17 mouse cellular contexts compared by ENCODE assay signal in genomic region chr2:147342198-147342597, GRCm38 (mm10). TPM values are rescaled to one million over a fixed set of nuclear protein-coding genes. Genes with fewer than 3 reads are reported as not detected.
DNase-seq lines count a peak whose midpoint lies in the region; ATAC-seq and TF ChIP-seq lines count a peak whose summit lies in the region.
"Had no signal": no experiment of that assay in that cellular context is flagged by ENCODE, and none has a peak within 500 bp of the region (broad histone marks: within the 10 kb centered on the region; RNA-seq: fewer than 3 reads in every experiment).

No protein-coding gene starts in this region.

- no peaks in the 10 kb centered on the region for H3K36me3 ChIP-seq in heart, postnatal 0 days (replicated peaks; ENCODE audit: control insufficient read depth, insufficient read depth, low read length)
- no peaks in the 10 kb centered on the region for H3K36me3 ChIP-seq in heart, embryonic 10.5 days
- H3K36me3 ChIP-seq: G1E; liver, embryonic 13.5 days had no signal

- H3K9me3 ChIP-seq in heart, postnatal 0 days (replicated peaks; ENCODE audit: control insufficient read depth, low read length) = no peaks in the 10 kb centered on the region
- H3K9me3 ChIP-seq in heart, embryonic 10.5 days = no peaks in the 10 kb centered on the region
- H3K9me3 ChIP-seq: liver, embryonic 13.5 days; megakaryocyte, embryonic 14.5 days had no signal

- in situ Hi-C loops in Patski (cut with MboI; ENCODE audit: low pct_unique_long_range_greater_than_20kb) = no loop called here

- no peak for TF ChIP-seq EP300 in heart, postnatal 0 days (IDR thresholded peaks at IDR 0.05; ENCODE audit: low read depth)

- no peak for DNase-seq in heart, postnatal 0 days (ENCODE audit: low spot score)
- DNase-seq in heart, embryonic 10.5 days (ENCODE audit: low spot score) = no peak
- DNase-seq in left cerebral cortex, postnatal 14 days (ENCODE audit: low spot score in 2 of 2) = peak; percentile 20 to 29
- no peak for DNase-seq in left cerebral cortex, postnatal 10 days (ENCODE audit: extremely low spot score in 1 of 2, low spot score in 2 of 2)
- no peak for DNase-seq in Patski (ENCODE audit: low read depth, low spot score)
- no peak for DNase-seq in natural killer cell, adult 2 months (ENCODE audit: low spot score in 2 of 2)
- DNase-seq: adrenal gland, postnatal 10 days; cerebellum, adult 9-10 months; heart, postnatal 14 days; liver, embryonic 13.5 days; thymus, postnatal 36 days had no signal

- no peak for ATAC-seq in heart, postnatal 0 days (ENCODE audit: insufficient read depth, low read depth)
- ATAC-seq in Patski = no peak
- ATAC-seq in megakaryocyte progenitor cell, adult 5-6 weeks (replicated peaks; ENCODE audit: poor library complexity) = 0 out of 2 replicates have a peak, but pooled peaks have one; percentile 44

- H3K27ac ChIP-seq in heart, postnatal 0 days (ENCODE audit: low read depth) = no peak overlapping the region
- no peak overlapping the region for H3K27ac ChIP-seq in heart, embryonic 10.5 days
- H3K27ac ChIP-seq: liver, embryonic 13.5 days had no signal

- H3K27me3 ChIP-seq in heart, postnatal 0 days (ENCODE audit: control insufficient read depth, insufficient read depth, low read length) = no peaks in the 10 kb centered on the region
- H3K27me3 ChIP-seq in heart, embryonic 10.5 days (ENCODE audit: insufficient read depth, poor library complexity, severe bottlenecking) = no peaks in the 10 kb centered on the region
- H3K27me3 ChIP-seq in Patski = no peaks in the 10 kb centered on the region
- H3K27me3 ChIP-seq: liver, embryonic 13.5 days; megakaryocyte, embryonic 14.5 days had no signal

- H3K4me2 ChIP-seq in heart, postnatal 0 days (ENCODE audit: low read depth, low read length) = no peak overlapping the region
- H3K4me2 ChIP-seq: liver, embryonic 13.5 days had no signal

- H3K4me1 ChIP-seq in heart, postnatal 0 days (ENCODE audit: control insufficient read depth, insufficient read depth) = no peaks in the 10 kb centered on the region
- no peaks in the 10 kb centered on the region for H3K4me1 ChIP-seq in heart, embryonic 10.5 days
- H3K4me1 ChIP-seq: liver, embryonic 13.5 days; megakaryocyte, embryonic 14.5 days had no signal

- CTCF ChIA-PET in Patski (lab: Charles Lee) = no interaction called here

- TF ChIP-seq CTCF in heart, postnatal 0 days (IDR thresholded peaks at IDR 0.05; ENCODE audit: low read depth) = peak; percentile 29
- peak; percentile 29 for TF ChIP-seq CTCF in Patski (IDR thresholded peaks at IDR 0.05)

- intact Hi-C loops in left cerebral cortex, postnatal 14 days (cut with DNase I) = no loop called here
- intact Hi-C loops in left cerebral cortex, postnatal 10 days (cut with DNase I) = no loop called here

- H3K4me3 ChIP-seq in heart, postnatal 0 days (ENCODE audit: low read depth, low read length) = no peak overlapping the region
- no peak overlapping the region for H3K4me3 ChIP-seq in heart, embryonic 10.5 days
- H3K4me3 ChIP-seq: erythroblast, embryonic 14.5 days; liver, embryonic 13.5 days; megakaryocyte, embryonic 14.5 days had no signal

- POLR2A ChIA-PET in Patski (lab: Charles Lee) = no interaction called here

- WGBS in heart, postnatal 0 days = 18% methylated on average over 2 of the region's 2 CpGs
- WGBS in heart, embryonic 10.5 days = 19% methylated on average over 2 of the region's 2 CpGs

- no peak overlapping the region for H3K9ac ChIP-seq in heart, postnatal 0 days (replicated peaks; ENCODE audit: low read depth, low read length)
- H3K9ac ChIP-seq: liver, embryonic 13.5 days had no signal

RNA-seq across cellular contexts. Expression of gene Pax1, which starts 19.5 kb away (rescaled TPM):
- 0.04 TPM in 1 of 2 replicates, not detected in the other for total RNA-seq in heart, postnatal 0 days (2014; rRNA removed; ENCODE audit: low replicate concordance)
- polyA plus RNA-seq in heart, postnatal 0 days (2015; fragmentation: Nextera tagmentation; extraction: Ambion mirVana) = not detected in 2 replicates
- polyA plus RNA-seq in heart, embryonic 10.5 days (2016; fragmentation: Nextera tagmentation; extraction: Ambion mirVana) = 0.54 and 1.7 TPM in 2 replicates
- not detected for total RNA-seq in left cerebral cortex, postnatal 14 days (2021)
- total RNA-seq in left cerebral cortex, postnatal 10 days (2021) = not detected
- not detected for polyA plus RNA-seq in Patski (2021)
- total RNA-seq in megakaryocyte progenitor cell, adult 5-6 weeks (2015) = not detected in 2 replicates
- total RNA-seq in megakaryocyte progenitor cell, adult 5-6 weeks (2017) = not detected in 2 replicates
- total RNA-seq: adrenal gland, postnatal 10 days; gastrocnemius, adult 8-10 months; left cerebral cortex, adult 8-10 months had no signal
- polyA plus RNA-seq: erythroblast, embryonic 14.5 days; G1E; liver, embryonic 13.5 days had no signal

Comparison
In these comparisons a context has a peak if more than half of its experiments do, and no peak if none do; other contexts are left out.
1. DNase-seq: peak in left cerebral cortex, postnatal 14 days (2 of 2); none in heart, postnatal 0 days (single experiment), heart, embryonic 10.5 days (single experiment), left cerebral cortex, postnatal 10 days (0 of 2), Patski (single experiment) and natural killer cell, adult 2 months (0 of 2).